Mouse (Mus musculus): ENCODE data around the gene Borcs5.

DNA sequence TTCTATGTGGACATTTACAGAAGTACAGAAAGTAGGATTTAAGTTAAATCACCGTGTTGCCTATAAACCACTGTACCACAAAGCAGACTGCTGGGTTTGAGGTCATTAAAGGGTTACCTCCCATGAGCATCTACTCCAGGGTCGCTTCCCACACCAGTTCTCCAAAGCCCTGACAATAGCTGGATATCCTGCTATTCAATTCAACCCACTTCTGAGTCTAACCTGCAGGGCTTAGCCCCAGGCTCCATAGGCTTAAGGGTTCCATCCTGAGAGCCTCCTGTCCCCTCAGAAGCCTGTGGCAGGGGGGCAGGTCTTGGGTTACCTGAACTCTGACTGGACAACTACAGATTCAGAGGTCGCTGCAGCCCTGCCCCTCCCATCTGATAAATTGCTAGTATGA, 19.2 kb upstream of the Borcs5 start:
- TF ChIP-seq CTCF (IDR thresholded peaks at IDR 0.05; ENCODE audit: low read depth, low read length) (no peak), TAL1 (conservative IDR thresholded peaks at IDR 0.05; ENCODE audit: low read depth, low read length) (no peak), POLR2AphosphoS5 (IDR thresholded peaks at IDR 0.05; ENCODE audit: insufficient replicate concordance, low read depth, low read length) (no peak), GATA1 (IDR thresholded peaks at IDR 0.05; ENCODE audit: borderline replicate concordance, low read length) (no peak), GATA2 (IDR thresholded peaks at IDR 0.05; ENCODE audit: borderline replicate concordance, low read depth, low read length) (no peak)

All from G1E (cell line).